In genomic region chr2:166903719-166904282, GRCm38 (mm10) we compare ENCODE assay signal across 14 mouse cellular contexts. TPM values are rescaled to one million over a fixed set of nuclear protein-coding genes. Genes with fewer than 3 reads are reported as not detected.
DNase-seq lines count a peak whose midpoint lies in the region; ATAC-seq and TF ChIP-seq lines count a peak whose summit lies in the region.
"Had no signal": no experiment of that assay in that cellular context is flagged by ENCODE, and none has a peak within 500 bp of the region (broad histone marks: within the 10 kb centered on the region; RNA-seq: fewer than 3 reads in every experiment).

No protein-coding gene starts in this region.

- no peak overlapping the region for H3K4me3 ChIP-seq in left cerebral cortex, adult 2 months
- H3K4me3 ChIP-seq in bone marrow macrophage, adult 2 months (ENCODE audit: insufficient read depth, low read length) = no peak overlapping the region
- H3K4me3 ChIP-seq: lung, embryonic 15.5 days; midbrain, embryonic 13.5 days had no signal

- peaks cover 15% of the 10 kb centered on the region for H3K4me1 ChIP-seq in bone marrow macrophage, adult 2 months (ENCODE audit: control insufficient read depth, insufficient read depth, low read length)

- peak; percentile 29 for DNase-seq in cerebellum, adult 11-12 months
- DNase-seq in left cerebral cortex, adult 2 months (ENCODE audit: extremely low spot score in 1 of 2, low spot score in 2 of 2) = no peak
- no peak for DNase-seq in left cerebral cortex, adult 8-10 months (ENCODE audit: low spot score in 2 of 2)
- DNase-seq in 3T3-L1 (ENCODE audit: low read depth, low spot score) = peak; percentile 27
- no peak for DNase-seq in ovary, postnatal 10 days (ENCODE audit: low spot score)
- no peak for DNase-seq in layer of hippocampus, postnatal 10 days (ENCODE audit: low spot score in 2 of 2)
- DNase-seq: adrenal gland, postnatal 25 days; cerebellum, postnatal 36 days; heart, postnatal 14 days had no signal

- TF ChIP-seq POLR2A in bone marrow macrophage, adult 2 months (IDR thresholded peaks at IDR 0.05; ENCODE audit: borderline replicate concordance, low read depth, low read length) = no peak

- intact Hi-C loops in left cerebral cortex, adult 2 months (cut with DNase I) = no loop called here

- TF ChIP-seq CTCF in left cerebral cortex, adult 2 months (IDR thresholded peaks at IDR 0.05) = peak; percentile 39
- peak; percentile 41; the same call in 1 of the 2 replicates for TF ChIP-seq CTCF in bone marrow macrophage, adult 2 months (IDR thresholded peaks at IDR 0.05; ENCODE audit: low read depth, low read length)

- H3K27ac ChIP-seq in left cerebral cortex, adult 2 months = no peak overlapping the region
- H3K27ac ChIP-seq in bone marrow macrophage, adult 2 months (ENCODE audit: insufficient read depth, low read depth, low read length) = no peak overlapping the region
- H3K27ac ChIP-seq: lung, embryonic 15.5 days; midbrain, embryonic 13.5 days had no signal

- ATAC-seq in cerebellum, adult (ENCODE audit: insufficient number of reproducible peaks, low FRiP score, low TSS enrichment) = no peak
- ATAC-seq: forebrain, embryonic 14.5 days; midbrain, embryonic 13.5 days had no signal

RNA-seq across cellular contexts. Expression of gene Cse1l, which starts 2.0 kb away (rescaled TPM):
- total RNA-seq in left cerebral cortex, adult 2 months (2021) = 10 to 100 TPM; 52.2 to 60.6 TPM
- total RNA-seq in left cerebral cortex, adult 8-10 months (2022) = 10 to 100 TPM; 55.4 to 61.0 (median 58.1) TPM
- 29.7 and 35.3 TPM in 2 replicates for polyA plus RNA-seq in bone marrow macrophage, adult 2 months (2012; ENCODE audit: insufficient read depth, insufficient read length, missing spikeins)
- 10 to 100 TPM; 67.2 to 70.4 TPM for total RNA-seq in layer of hippocampus, postnatal 10 days (2021)

Comparison
In these comparisons a context has a peak if more than half of its experiments do, and no peak if none do; other contexts are left out.
1. DNase-seq: peak in cerebellum, adult 11-12 months (single experiment) and 3T3-L1 (single experiment); none in left cerebral cortex, adult 2 months (0 of 2), left cerebral cortex, adult 8-10 months (0 of 2), ovary, postnatal 10 days (single experiment) and layer of hippocampus, postnatal 10 days (0 of 2).